Mouse (Mus musculus): ENCODE measurements around the gene Zkscan8. TPM values are rescaled to one million over a fixed set of nuclear protein-coding genes. Genes with fewer than 3 reads are reported as not detected.
"Not testable (repeated sequence)": the region's sequence is repeated elsewhere in the genome, so short reads cannot be mapped to it uniquely, and the experiment has no call there.

Gene Zkscan8
- polyA plus RNA-seq, 1 experiment from 2014 or later = 6.1 TPM

DNA sequence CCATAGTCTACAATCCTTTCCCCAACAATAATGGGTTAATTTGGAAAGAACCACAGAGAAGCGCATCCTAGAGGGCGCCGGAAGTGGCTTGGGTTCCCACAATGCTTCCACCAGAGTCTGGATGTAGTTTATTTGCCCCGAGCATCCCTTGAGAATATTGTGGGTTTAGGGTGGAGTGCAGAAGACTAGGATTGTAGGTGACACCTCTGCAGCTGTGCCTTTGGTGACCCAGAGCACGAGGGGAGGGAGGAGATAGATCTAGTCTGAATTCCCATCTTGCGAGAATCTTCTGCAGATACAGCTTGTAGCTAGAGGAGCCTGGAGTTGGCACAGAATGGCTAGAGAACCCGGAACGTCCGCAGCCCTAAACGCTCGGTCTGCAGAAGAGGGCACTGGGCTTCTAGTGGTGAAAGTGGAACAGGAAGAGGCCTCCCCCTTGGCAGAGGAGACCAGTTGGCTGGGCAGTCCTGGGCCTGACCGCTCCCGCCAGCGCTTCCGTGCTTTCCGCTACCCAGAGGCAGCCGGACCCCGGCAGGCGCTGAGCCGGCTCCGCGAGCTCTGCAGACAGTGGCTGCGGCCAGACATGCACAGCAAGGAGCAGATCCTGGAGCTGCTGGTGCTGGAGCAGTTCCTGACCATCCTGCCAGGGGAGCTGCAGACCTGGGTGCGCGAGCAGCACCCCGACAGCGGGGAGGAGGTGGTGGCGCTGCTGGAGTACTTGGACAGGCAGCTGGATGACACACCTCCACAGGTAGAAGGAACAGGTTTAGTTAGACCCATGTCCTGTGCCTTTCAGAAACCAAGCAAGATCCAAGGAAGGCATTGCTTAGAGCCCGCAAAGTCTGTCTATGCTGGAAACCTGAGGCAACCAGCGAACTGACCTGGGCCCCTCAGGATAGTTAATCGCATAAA, 51.9 kb downstream of the Zkscan8 start, which contains the start of the genes Zkscan4 and Gm10065:
Gene Zkscan4, plus strand, starts transcription at position 149 of the 912 bp plus-strand sequence.
Gene Gm10065, minus strand, starts transcription at position 683 of the 912 bp plus-strand sequence.
- not testable (repeated sequence) for H3K36me3 ChIP-seq, H3K27me3 ChIP-seq, H3K9me3 ChIP-seq, H3K4me1 ChIP-seq
- peak within 1 kb of the TSS; percentile 69 for H3K4me2 ChIP-seq
- ATAC-seq (ENCODE audit: insufficient number of reproducible peaks, low FRiP score, low TSS enrichment, low read depth) = peak; percentile 68
- WGBS = 2% methylated on average over 30 of the region's 31 CpGs
- peak within 1 kb of the TSS; percentile 50 for H3K9ac ChIP-seq
- H3K27ac ChIP-seq = peak within 1 kb of the TSS; percentile 80
- peak within 1 kb of the TSS; percentile 53 for H3K4me3 ChIP-seq

GRCm38 (mm10) chr13:21472427-21472826, 58.5 kb downstream of the Zkscan8 start:
- H3K9me3 ChIP-seq = no peaks in the 10 kb centered on the region
- ATAC-seq (ENCODE audit: insufficient number of reproducible peaks, low FRiP score, low TSS enrichment, low read depth) = no peak
- no peak overlapping the region for H3K27ac ChIP-seq
- no peaks in the 10 kb centered on the region for H3K27me3 ChIP-seq
- H3K36me3 ChIP-seq = no peaks in the 10 kb centered on the region
- H3K4me2 ChIP-seq = no peak overlapping the region
- H3K9ac ChIP-seq = no peak overlapping the region
- peaks cover 4% of the 10 kb centered on the region for H3K4me1 ChIP-seq
- H3K4me3 ChIP-seq = no peak overlapping the region
- WGBS = 39% methylated on average over 4 of the region's 4 CpGs

DNA sequence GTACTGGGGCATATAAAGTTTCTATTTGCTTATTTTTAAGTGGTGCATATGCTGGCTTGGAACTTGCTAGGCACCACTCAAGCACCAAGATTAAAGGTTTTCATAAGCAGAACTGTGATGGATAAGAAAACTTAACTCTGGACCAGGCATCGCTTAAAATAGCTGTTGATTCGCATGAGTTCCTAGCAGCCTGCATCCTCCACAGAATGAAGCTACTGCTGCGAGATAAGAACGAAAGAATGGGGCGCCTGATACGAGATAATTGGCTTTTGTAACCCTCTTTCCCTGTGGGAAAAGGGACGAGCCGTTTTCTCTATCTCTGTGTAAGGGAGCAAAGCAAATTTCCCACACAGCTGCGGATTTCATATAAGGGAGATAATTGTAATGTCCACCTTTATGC, 61.8 kb downstream of the Zkscan8 start:
- peaks cover 4% of the 10 kb centered on the region for H3K4me1 ChIP-seq
- no peak overlapping the region for H3K27ac ChIP-seq
- no peak overlapping the region for H3K9ac ChIP-seq
- ATAC-seq (ENCODE audit: insufficient number of reproducible peaks, low FRiP score, low TSS enrichment, low read depth) = no peak
- no peak overlapping the region for H3K4me3 ChIP-seq
- no peaks in the 10 kb centered on the region for H3K9me3 ChIP-seq
- no peaks in the 10 kb centered on the region for H3K36me3 ChIP-seq
- H3K4me2 ChIP-seq = peak overlapping the region; percentile 81
- no peaks in the 10 kb centered on the region for H3K27me3 ChIP-seq
- WGBS = 41% methylated on average over 9 of the region's 9 CpGs

GRCm38 (mm10) chr13:21468061-21469019, 62.6 kb downstream of the Zkscan8 start, which contains the start of gene Nkapl:
TSS of gene Nkapl (minus strand) at chr13:21468509.
- Histone ChIP-seq H3K27me3 (no peaks in the 10 kb centered on the region), H3K4me1 (peaks cover 4% of the 10 kb centered on the region), H3K9me3 (no peaks in the 10 kb centered on the region), H3K27ac (peak within 1 kb of the TSS; percentile 4; the same call in 1 of the 2 replicates), H3K4me2 (peak within 1 kb of the TSS; percentile 81), H3K36me3 (no peaks in the 10 kb centered on the region), H3K4me3 (peak within 1 kb of the TSS; percentile 50), H3K9ac (peak within 1 kb of the TSS; percentile 39; the same call in 1 of the 2 replicates)
- under 1% methylated on average over 54 of the region's 54 CpGs for WGBS
- peak; percentile 91 for ATAC-seq (ENCODE audit: insufficient number of reproducible peaks, low FRiP score, low TSS enrichment, low read depth)

GRCm38 (mm10) chr13:21467336-21467735, 63.6 kb downstream of the Zkscan8 start:
- Histone ChIP-seq H3K4me3 (no peak overlapping the region), H3K36me3 (no peaks in the 10 kb centered on the region), H3K4me1 (peaks cover 4% of the 10 kb centered on the region), H3K9ac (no peak overlapping the region), H3K9me3 (no peaks in the 10 kb centered on the region), H3K4me2 (no peak overlapping the region), H3K27me3 (no peaks in the 10 kb centered on the region), H3K27ac (no peak overlapping the region)
- no peak for ATAC-seq (ENCODE audit: insufficient number of reproducible peaks, low FRiP score, low TSS enrichment, low read depth)
- WGBS = 85% methylated on average over 10 of the region's 10 CpGs

Other genes with a start within 250 kb of the Zkscan8 start
- gene Gpx5, start 238.4 kb downstream of the Zkscan8 start, polyA plus RNA-seq (2015; fragmentation: Nextera tagmentation; extraction: Ambion mirVana) = not detected in 2 replicates
- 0.23 TPM in 1 of 2 replicates, not detected in the other for gene Gpx6, start 219.0 kb downstream of the Zkscan8 start, polyA plus RNA-seq (2015; fragmentation: Nextera tagmentation; extraction: Ambion mirVana)
- gene Olfr1367, start 184.2 kb downstream of the Zkscan8 start, polyA plus RNA-seq (2015; fragmentation: Nextera tagmentation; extraction: Ambion mirVana) = not detected in 2 replicates
- gene Zscan12, start 168.3 kb downstream of the Zkscan8 start, polyA plus RNA-seq (2015; fragmentation: Nextera tagmentation; extraction: Ambion mirVana) = 9.2 and 10.2 TPM in 2 replicates
- 84.1 and 85.7 TPM in 2 replicates for gene Zkscan3, start 128.4 kb downstream of the Zkscan8 start, polyA plus RNA-seq (2015; fragmentation: Nextera tagmentation; extraction: Ambion mirVana)
- 2.4 and 2.5 TPM in 2 replicates for gene Pgbd1, start 90.1 kb downstream of the Zkscan8 start, polyA plus RNA-seq (2015; fragmentation: Nextera tagmentation; extraction: Ambion mirVana)
- 26.1 and 26.3 TPM in 2 replicates for gene Zscan26, start 77.4 kb downstream of the Zkscan8 start, polyA plus RNA-seq (2015; fragmentation: Nextera tagmentation; extraction: Ambion mirVana)
- 2.2 and 2.3 TPM in 2 replicates for gene Nkapl, start 62.6 kb downstream of the Zkscan8 start, polyA plus RNA-seq (2015; fragmentation: Nextera tagmentation; extraction: Ambion mirVana)
- gene Zkscan4, start 52.2 kb downstream of the Zkscan8 start, polyA plus RNA-seq (2015; fragmentation: Nextera tagmentation; extraction: Ambion mirVana) = 3.4 and 4.1 TPM in 2 replicates
- gene Gm10065, start 51.7 kb downstream of the Zkscan8 start, polyA plus RNA-seq (2015; fragmentation: Nextera tagmentation; extraction: Ambion mirVana) = not detected in 2 replicates
- 0.19 and 0.41 TPM in 2 replicates for gene AK157302, start 35.9 kb downstream of the Zkscan8 start, polyA plus RNA-seq (2015; fragmentation: Nextera tagmentation; extraction: Ambion mirVana)
- gene Gm11273, start 29.7 kb downstream of the Zkscan8 start, polyA plus RNA-seq (2015; fragmentation: Nextera tagmentation; extraction: Ambion mirVana) = 5.2 and 7.3 TPM in 2 replicates
- gene Olfr1366, start 11.7 kb upstream of the Zkscan8 start, polyA plus RNA-seq (2015; fragmentation: Nextera tagmentation; extraction: Ambion mirVana) = 0.17 and 0.18 TPM in 2 replicates
- not detected in 2 replicates for gene Olfr1535, start 28.8 kb upstream of the Zkscan8 start, polyA plus RNA-seq (2015; fragmentation: Nextera tagmentation; extraction: Ambion mirVana)
- not detected in 2 replicates for gene Olfr1364, start 50.6 kb upstream of the Zkscan8 start, polyA plus RNA-seq (2015; fragmentation: Nextera tagmentation; extraction: Ambion mirVana)
- not detected in 2 replicates for gene Olfr1362, start 82.9 kb upstream of the Zkscan8 start, polyA plus RNA-seq (2015; fragmentation: Nextera tagmentation; extraction: Ambion mirVana)
- gene Olfr11, start 111.4 kb upstream of the Zkscan8 start, polyA plus RNA-seq (2015; fragmentation: Nextera tagmentation; extraction: Ambion mirVana) = not detected in 2 replicates
- gene Olfr1361, start 132.3 kb upstream of the Zkscan8 start, polyA plus RNA-seq (2015; fragmentation: Nextera tagmentation; extraction: Ambion mirVana) = not detected in 2 replicates
- gene Olfr1360, start 146.3 kb upstream of the Zkscan8 start, polyA plus RNA-seq (2015; fragmentation: Nextera tagmentation; extraction: Ambion mirVana) = not detected in 2 replicates
- not detected in 2 replicates for gene Olfr1359, start 167.0 kb upstream of the Zkscan8 start, polyA plus RNA-seq (2015; fragmentation: Nextera tagmentation; extraction: Ambion mirVana)
- 0.96 and 1.2 TPM in 2 replicates for gene Hist1h2bl, start 185.0 kb upstream of the Zkscan8 start, polyA plus RNA-seq (2015; fragmentation: Nextera tagmentation; extraction: Ambion mirVana)
- 17.1 and 23.9 TPM in 2 replicates for gene Hist1h2ai, start 185.3 kb upstream of the Zkscan8 start, polyA plus RNA-seq (2015; fragmentation: Nextera tagmentation; extraction: Ambion mirVana)
- 3.5 and 7.6 TPM in 2 replicates for gene Hist1h3h, start 186.5 kb upstream of the Zkscan8 start, polyA plus RNA-seq (2015; fragmentation: Nextera tagmentation; extraction: Ambion mirVana)
- 2.5 and 4.5 TPM in 2 replicates for gene Hist1h2bm, start 190.9 kb upstream of the Zkscan8 start, polyA plus RNA-seq (2015; fragmentation: Nextera tagmentation; extraction: Ambion mirVana)
- gene Hist1h4j, start 203.9 kb upstream of the Zkscan8 start, polyA plus RNA-seq (2015; fragmentation: Nextera tagmentation; extraction: Ambion mirVana) = 1.1 and 1.2 TPM in 2 replicates
- gene Hist1h4k, start 219.4 kb upstream of the Zkscan8 start, polyA plus RNA-seq (2015; fragmentation: Nextera tagmentation; extraction: Ambion mirVana) = 4.1 TPM in 1 of 2 replicates, not detected in the other
- 11.6 and 26.1 TPM in 2 replicates for gene Hist1h2ak, start 222.7 kb upstream of the Zkscan8 start, polyA plus RNA-seq (2015; fragmentation: Nextera tagmentation; extraction: Ambion mirVana)
- gene Hist1h2bn, start 223.0 kb upstream of the Zkscan8 start, polyA plus RNA-seq (2015; fragmentation: Nextera tagmentation; extraction: Ambion mirVana) = 4.2 TPM in 1 of 2 replicates, not detected in the other
- 21.1 and 23.5 TPM in 2 replicates for gene Hist1h1b, start 249.5 kb upstream of the Zkscan8 start, polyA plus RNA-seq (2015; fragmentation: Nextera tagmentation; extraction: Ambion mirVana)

All from limb, embryonic 15.5 days (tissue).